Mouse (Mus musculus) kidney, embryonic 15.5 days (tissue): ENCODE results near the gene Sfrp4. TPM values are rescaled to one million over a fixed set of nuclear protein-coding genes. Genes with fewer than 3 reads are reported as not detected.
A peak's percentile ranks its signal among the peaks of the same experiment; 100 is the strongest.

ENCODE experiments used
- ATAC-seq: fragments of 200-750 bp; cut with Nextera tagmentation; replicated peaks from 2 replicates; pipeline ENCODE4 v1.8.0; 2017; ENCODE audit warnings: moderate TSS enrichment; ENCODE audit not compliant: low FRiP score
- H3K27ac ChIP-seq: fragments of 300-500 bp; sonication (generic); 2 replicates; pipeline ENCODE4 v1.5.1; 2015; ENCODE audit warnings: mild to moderate bottlenecking, inconsistent platforms
- H3K27me3 ChIP-seq: fragments of 300-500 bp; sonication (generic); 2 replicates; pipeline ENCODE4 v1.6.1; 2015; ENCODE audit warnings: inconsistent platforms
- H3K36me3 ChIP-seq: fragments of 300-500 bp; sonication (generic); 2 replicates; pipeline ENCODE4 v1.6.1; 2015; ENCODE audit warnings: inconsistent platforms
- H3K4me1 ChIP-seq: fragments of 300-500 bp; sonication (generic); 2 replicates; pipeline ENCODE4 v1.6.1; 2015; ENCODE audit warnings: inconsistent platforms
- H3K4me2 ChIP-seq: fragments of 300-500 bp; sonication (generic); 2 replicates; pipeline ENCODE4 v1.6.1; 2015; ENCODE audit warnings: moderate library complexity, mild to moderate bottlenecking, inconsistent platforms
- H3K4me3 ChIP-seq: fragments of 300-500 bp; sonication (generic); replicated peaks from 2 replicates; pipeline ENCODE4 v1.5.1; 2015; ENCODE audit warnings: mild to moderate bottlenecking, inconsistent platforms
- H3K9ac ChIP-seq: fragments of 300-500 bp; sonication (generic); 2 replicates; pipeline ENCODE4 v1.6.1; 2015; ENCODE audit warnings: mild to moderate bottlenecking, inconsistent platforms
- H3K9me3 ChIP-seq: fragments of 300-500 bp; sonication (generic); replicated peaks from 2 replicates; pipeline ENCODE4 v1.6.1; 2016; ENCODE audit warnings: inconsistent platforms
- WGBS: fragments of 180-500 bp; shearing (Covaris S2); methylation state at CpG from one replicate; pipeline ENCODE4 v1.1.7; 2015; ENCODE audit warnings: mixed read lengths; 5-methylcytosine and 5-hydroxymethylcytosine counted together
- polyA plus RNA-seq: library from polyadenylated mRNA; unstranded; fragments of >200 nt; fragmentation: Nextera tagmentation; extraction: Ambion mirVana; gene quantifications from 2 replicates; pipeline ENCODE4 v1.2.1, GENCODE M21; 2015

Gene Sfrp4
- polyA plus RNA-seq, 1 experiment from 2014 or later: 6.4 TPM

GRCm38 (mm10) chr13:19614311-19614710 is 8.6 kb upstream of the Sfrp4 start:
- H3K9me3 ChIP-seq: no peaks in the 10 kb centered on the region
- no peak overlapping the region for H3K4me2 ChIP-seq
- no peaks in the 10 kb centered on the region for H3K36me3 ChIP-seq
- 85% methylated on average over 1 of the region's 1 CpGs for WGBS
- H3K9ac ChIP-seq: no peak overlapping the region
- no peaks in the 10 kb centered on the region for H3K27me3 ChIP-seq
- H3K27ac ChIP-seq: no peak overlapping the region
- H3K4me3 ChIP-seq: no peak overlapping the region
- ATAC-seq: no peak
- H3K4me1 ChIP-seq: no peaks in the 10 kb centered on the region

DNA sequence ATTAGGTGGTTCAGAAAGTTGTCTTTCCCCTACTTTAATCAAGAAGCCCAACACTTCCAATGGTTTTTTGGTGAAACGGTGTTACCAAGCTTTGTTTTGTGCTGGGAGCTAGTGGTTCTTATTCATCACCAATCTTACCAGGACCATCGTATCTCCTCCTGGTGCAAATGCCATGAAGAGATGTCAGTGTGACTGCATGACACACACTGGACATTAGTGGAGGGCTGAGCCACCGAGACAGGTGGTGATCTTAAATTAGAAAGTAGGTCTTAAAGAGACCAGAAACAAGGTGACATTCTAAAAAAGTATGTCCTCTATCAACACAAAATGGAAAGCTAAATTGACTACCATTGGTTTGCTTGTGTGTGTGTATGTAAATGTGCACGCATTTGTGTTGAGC is 4.8 kb upstream of the Sfrp4 start:
- WGBS: 91% methylated on average over 4 of the region's 4 CpGs
- H3K4me3 ChIP-seq: no peak overlapping the region
- no peak overlapping the region for H3K9ac ChIP-seq
- ATAC-seq: no peak
- no peak overlapping the region for H3K27ac ChIP-seq
- no peaks in the 10 kb centered on the region for H3K36me3 ChIP-seq
- H3K4me1 ChIP-seq: peaks cover 7% of the 10 kb centered on the region
- no peaks in the 10 kb centered on the region for H3K9me3 ChIP-seq
- no peak overlapping the region for H3K4me2 ChIP-seq
- peaks cover 7% of the 10 kb centered on the region for H3K27me3 ChIP-seq

DNA sequence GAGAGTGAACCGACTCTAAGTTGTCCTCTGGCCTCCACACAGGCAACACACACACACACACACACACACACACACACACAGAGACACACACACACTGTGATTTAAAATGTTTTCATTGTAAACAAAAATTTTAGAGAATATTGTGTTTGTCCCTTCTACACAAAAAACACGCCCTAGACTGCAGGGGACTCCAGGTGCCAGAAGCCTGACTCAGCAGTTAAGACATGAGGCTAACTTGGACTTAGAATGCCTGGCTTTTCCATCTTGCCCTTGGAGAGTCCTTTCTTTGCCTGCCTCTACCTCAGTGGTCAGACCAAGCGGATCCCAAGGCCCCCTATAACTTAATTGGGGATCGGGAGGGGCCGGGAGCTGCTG is 4.1 kb upstream of the Sfrp4 start:
- H3K4me1 ChIP-seq: peaks cover 13% of the 10 kb centered on the region
- WGBS: 6% methylated on average over 5 of the region's 5 CpGs
- H3K36me3 ChIP-seq: no peaks in the 10 kb centered on the region
- peak; percentile 65 for ATAC-seq
- peak overlapping the region; percentile 68 for H3K27ac ChIP-seq
- H3K9ac ChIP-seq: peak overlapping the region; percentile 62
- peak overlapping the region; percentile 81 for H3K4me2 ChIP-seq
- peak overlapping the region; percentile 57 for H3K4me3 ChIP-seq
- H3K27me3 ChIP-seq: peaks cover 15% of the 10 kb centered on the region
- H3K9me3 ChIP-seq: no peaks in the 10 kb centered on the region

DNA sequence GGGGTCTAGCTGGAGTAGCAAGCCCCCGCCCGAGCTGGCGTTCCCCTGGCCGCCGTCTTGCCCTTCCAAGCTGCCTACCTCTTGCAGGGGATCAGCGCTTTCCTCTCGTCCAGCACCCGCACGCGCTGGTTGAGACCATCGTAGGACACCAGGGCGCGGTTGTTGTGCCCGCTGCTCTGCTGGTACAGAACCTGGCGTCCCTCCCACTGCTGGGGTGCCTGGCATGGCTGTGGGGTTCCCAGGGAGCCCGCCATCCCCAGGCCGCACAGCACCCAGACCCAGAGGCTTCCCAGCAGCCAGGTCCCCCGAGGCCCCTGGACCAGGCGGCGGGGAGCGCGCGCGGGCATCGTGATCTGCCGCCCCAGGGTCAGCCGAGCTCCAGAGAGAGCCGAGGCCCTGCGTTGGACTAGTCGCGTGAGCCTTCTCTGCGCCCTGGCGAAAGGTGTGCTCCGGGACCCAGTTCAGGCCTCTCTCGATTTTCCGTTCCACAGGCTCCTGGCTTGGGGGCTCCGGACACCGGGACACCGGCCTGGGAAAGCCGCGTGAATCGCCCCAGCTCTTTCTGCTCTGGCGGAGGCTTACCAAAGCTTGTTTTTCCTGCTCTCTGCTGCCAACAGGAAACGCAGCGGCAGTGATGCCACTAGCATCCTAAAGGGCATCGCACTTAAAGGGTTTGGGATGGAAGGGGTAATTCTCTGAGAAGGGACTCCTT is 3.5 kb upstream of the Sfrp4 start, which contains the start of gene Epdr1:
Epdr1 (minus strand) TSS at position 712 of the 712 bp plus-strand sequence.
- under 1% methylated on average over 46 of the region's 46 CpGs for WGBS
- Histone ChIP-seq H3K9ac (peak within 1 kb of the TSS; percentile 62), H3K4me2 (peak within 1 kb of the TSS; percentile 81), H3K36me3 (no peaks in the 10 kb centered on the region), H3K9me3 (no peaks in the 10 kb centered on the region), H3K27ac (peak within 1 kb of the TSS; percentile 68), H3K4me3 (peak within 1 kb of the TSS; percentile 57), H3K4me1 (peaks cover 13% of the 10 kb centered on the region), H3K27me3 (peaks cover 20% of the 10 kb centered on the region)
- ATAC-seq: peak; percentile 89

GRCm38 (mm10) chr13:19623228-19623905 is 463 bp downstream of the Sfrp4 start:
- ATAC-seq: 0 out of 2 replicates have a peak, but pooled peaks have one; percentile 8
- Histone ChIP-seq H3K27me3 (peaks cover 31% of the 10 kb centered on the region), H3K4me1 (peaks cover 13% of the 10 kb centered on the region), H3K9me3 (no peaks in the 10 kb centered on the region), H3K36me3 (no peaks in the 10 kb centered on the region), H3K4me2 (peak overlapping the region; percentile 94), H3K27ac (no peak overlapping the region), H3K9ac (peak overlapping the region; percentile 39), H3K4me3 (peak overlapping the region; percentile 50)
- WGBS: 24% methylated on average over 30 of the region's 30 CpGs

- no peak for ATAC-seq
- H3K36me3 ChIP-seq: no peaks in the 10 kb centered on the region
- no peak overlapping the region for H3K4me2 ChIP-seq
- H3K9me3 ChIP-seq: no peaks in the 10 kb centered on the region
- H3K4me1 ChIP-seq: peaks cover 13% of the 10 kb centered on the region
- peaks cover 31% of the 10 kb centered on the region for H3K27me3 ChIP-seq
- no peak overlapping the region for H3K4me3 ChIP-seq
- WGBS: 78% methylated on average over 11 of the region's 11 CpGs
- no peak overlapping the region for H3K9ac ChIP-seq
- no peak overlapping the region for H3K27ac ChIP-seq
Observed at GRCm38 (mm10) chr13:19624632-19625320, 1.9 kb downstream of the Sfrp4 start.

GRCm38 (mm10) chr13:19626473-19626872 is 3.6 kb downstream of the Sfrp4 start:
- peaks cover 28% of the 10 kb centered on the region for H3K27me3 ChIP-seq
- H3K4me1 ChIP-seq: peaks cover 13% of the 10 kb centered on the region
- H3K36me3 ChIP-seq: no peaks in the 10 kb centered on the region
- no peak overlapping the region for H3K9ac ChIP-seq
- ATAC-seq: no peak
- WGBS: 55% methylated on average over 1 of the region's 1 CpGs
- no peak overlapping the region for H3K4me3 ChIP-seq
- no peak overlapping the region for H3K4me2 ChIP-seq
- no peaks in the 10 kb centered on the region for H3K9me3 ChIP-seq
- H3K27ac ChIP-seq: no peak overlapping the region

DNA sequence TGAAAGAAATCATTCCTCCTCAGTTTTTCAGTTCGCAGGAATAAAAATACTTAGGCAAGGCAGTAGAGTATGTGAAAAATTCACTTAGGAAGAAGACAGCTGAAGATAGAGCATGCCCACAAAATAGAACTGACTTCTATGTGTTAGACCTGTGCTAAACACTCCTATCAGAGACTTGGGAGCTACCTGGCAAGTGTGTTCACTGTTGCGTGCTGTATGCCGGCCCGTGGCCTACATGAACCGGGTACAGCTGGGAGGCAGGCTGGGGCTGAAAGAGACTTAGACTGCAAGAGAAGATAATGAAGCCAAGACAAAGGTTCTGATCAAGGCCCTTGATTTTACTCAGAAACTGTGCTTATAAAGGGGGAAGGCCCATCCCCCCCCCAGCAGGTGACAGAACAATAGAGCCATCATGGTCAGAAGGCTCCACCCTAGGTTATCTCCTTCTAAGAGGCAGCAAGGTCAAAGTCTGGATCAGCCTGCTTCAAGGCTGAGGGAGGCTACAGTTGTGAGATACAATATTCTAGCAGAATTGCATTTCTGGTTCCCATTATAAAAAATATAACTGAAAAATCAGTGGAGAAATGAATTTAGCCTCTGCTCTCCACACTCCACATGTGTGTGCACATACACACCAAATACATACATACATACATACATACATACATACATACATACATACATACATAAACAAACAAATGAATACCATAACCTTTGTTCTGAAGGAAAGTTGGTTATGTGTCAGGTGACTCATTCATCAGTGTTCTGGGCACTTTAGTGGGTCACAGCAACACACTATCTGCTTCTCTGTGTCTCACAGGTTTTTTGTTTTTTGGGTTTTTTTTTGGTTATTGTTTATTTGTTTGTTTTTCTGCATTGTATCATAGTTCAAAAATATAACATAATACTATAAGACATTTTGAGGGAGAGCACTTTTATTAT is 8.1 kb downstream of the Sfrp4 start:
- Histone ChIP-seq H3K9ac (no peak overlapping the region), H3K4me2 (no peak overlapping the region), H3K4me1 (no peaks in the 10 kb centered on the region), H3K27me3 (no peaks in the 10 kb centered on the region), H3K9me3 (no peaks in the 10 kb centered on the region), H3K27ac (no peak overlapping the region), H3K4me3 (no peak overlapping the region), H3K36me3 (no peaks in the 10 kb centered on the region)
- ATAC-seq: no peak
- 94% methylated on average over 5 of the region's 5 CpGs for WGBS

DNA sequence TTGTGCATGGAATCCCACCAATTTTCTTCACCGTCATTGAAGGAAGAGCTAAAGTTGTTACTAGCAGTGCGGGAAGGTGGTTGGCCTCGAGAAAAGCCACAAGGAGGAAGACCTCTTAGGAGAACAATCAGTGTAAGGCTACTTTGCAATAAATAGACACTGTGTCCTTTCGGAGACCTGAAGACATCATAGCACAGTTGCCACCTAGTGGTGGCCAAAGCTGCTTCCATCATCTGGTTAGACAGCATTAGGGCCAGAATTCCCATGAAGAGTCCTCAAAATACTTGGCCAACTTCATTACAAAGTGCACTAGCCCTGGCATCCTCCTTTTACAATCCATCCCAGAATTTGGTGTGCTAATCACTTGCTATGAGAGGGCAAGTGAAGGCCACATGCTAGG is 13.2 kb downstream of the Sfrp4 start:
- H3K4me1 ChIP-seq: no peaks in the 10 kb centered on the region
- H3K27me3 ChIP-seq: no peaks in the 10 kb centered on the region
- H3K36me3 ChIP-seq: no peaks in the 10 kb centered on the region
- H3K9ac ChIP-seq: no peak overlapping the region
- H3K27ac ChIP-seq: no peak overlapping the region
- 57% methylated on average over 4 of the region's 4 CpGs for WGBS
- no peak for ATAC-seq
- no peak overlapping the region for H3K4me3 ChIP-seq
- no peaks in the 10 kb centered on the region for H3K9me3 ChIP-seq
- no peak overlapping the region for H3K4me2 ChIP-seq

- 81% methylated on average over 2 of the region's 2 CpGs for WGBS
- Histone ChIP-seq H3K4me1 (no peaks in the 10 kb centered on the region), H3K27me3 (no peaks in the 10 kb centered on the region), H3K9me3 (no peaks in the 10 kb centered on the region), H3K4me2 (no peak overlapping the region), H3K4me3 (no peak overlapping the region), H3K36me3 (no peaks in the 10 kb centered on the region), H3K27ac (no peak overlapping the region), H3K9ac (no peak overlapping the region)
- ATAC-seq: 0 out of 2 replicates have a peak, but pooled peaks have one; percentile 29
Observed at GRCm38 (mm10) chr13:19640203-19640851, 17.4 kb downstream of the Sfrp4 start.

DNA sequence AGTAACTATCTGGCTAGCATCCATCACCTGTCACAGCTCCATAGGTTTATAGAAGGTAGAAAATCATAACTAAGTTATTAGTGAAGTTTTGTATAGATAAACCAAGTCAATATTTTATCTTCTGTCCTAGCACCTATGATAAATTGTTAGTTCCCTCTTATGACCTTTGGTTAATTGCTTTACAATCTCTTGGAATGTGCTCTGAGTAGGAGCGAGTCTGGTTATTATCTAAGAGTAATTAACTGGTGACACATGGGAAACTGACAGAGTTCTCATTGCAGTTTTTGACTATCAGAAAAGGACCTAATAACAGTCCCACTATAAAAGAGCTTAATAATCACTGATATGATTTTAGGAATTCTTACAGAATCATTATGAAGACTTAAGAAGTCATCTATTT is 20.6 kb downstream of the Sfrp4 start:
- H3K9ac ChIP-seq: no peak overlapping the region
- WGBS: 42% methylated on average over 1 of the region's 1 CpGs
- no peak overlapping the region for H3K4me2 ChIP-seq
- ATAC-seq: no peak
- no peaks in the 10 kb centered on the region for H3K27me3 ChIP-seq
- no peaks in the 10 kb centered on the region for H3K36me3 ChIP-seq
- H3K9me3 ChIP-seq: no peaks in the 10 kb centered on the region
- H3K4me3 ChIP-seq: no peak overlapping the region
- H3K27ac ChIP-seq: no peak overlapping the region
- no peaks in the 10 kb centered on the region for H3K4me1 ChIP-seq
